Mouse (Mus musculus): ENCODE data around the gene Pms2. TPM values are rescaled to one million over a fixed set of nuclear protein-coding genes. Genes with fewer than 3 reads are reported as not detected.

Gene Pms2
- total and polyA plus RNA-seq, 3 experiments = 16.5 to 17.3 TPM; not detected in 1

DNA sequence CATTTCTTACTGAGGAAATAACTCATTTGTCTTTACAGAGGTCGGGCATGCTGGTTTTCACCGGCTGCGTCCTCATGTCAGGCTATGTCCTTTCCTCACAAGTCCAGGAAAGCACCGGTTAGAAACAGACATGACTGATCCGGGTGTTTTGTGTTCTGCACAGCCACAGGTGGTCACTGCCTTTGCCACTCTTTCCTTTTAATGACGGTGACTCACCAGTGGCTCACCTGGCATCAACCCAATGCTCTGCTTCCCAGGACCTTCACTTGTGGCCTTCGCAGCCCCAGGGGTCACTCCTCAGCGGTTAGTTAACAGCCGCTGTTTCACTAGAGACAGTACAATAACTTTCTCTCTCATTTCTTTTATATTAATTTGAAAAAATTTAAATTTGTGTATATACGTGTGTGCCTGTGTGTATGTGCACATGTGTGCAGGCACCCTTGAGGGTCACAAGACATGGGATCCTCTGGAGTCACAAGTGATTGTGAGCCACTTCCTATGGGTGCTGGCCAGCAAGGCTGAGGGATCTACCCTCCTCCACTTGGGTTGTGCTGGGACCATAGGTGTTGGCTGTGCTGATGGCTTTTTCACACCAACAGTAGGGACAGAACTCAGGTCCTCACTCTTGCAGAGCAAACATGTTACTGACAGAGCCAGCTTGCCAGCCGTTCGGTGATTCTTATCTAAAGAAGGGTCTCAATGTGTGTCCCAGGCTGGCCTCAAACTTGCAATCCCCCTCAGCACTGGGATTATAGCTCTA, 56.0 kb downstream of the Pms2 start:
- H3K4me3 ChIP-seq (ENCODE audit: control insufficient read depth in 1 of 2, insufficient read depth in 1 of 2, low read depth in 2 of 2, low read length in 2 of 2) = no peak overlapping the region
- H3K27me3 ChIP-seq (ENCODE audit: control insufficient read depth in 1 of 2, insufficient read depth in 2 of 2, low read length in 2 of 2) = no peaks in the 10 kb centered on the region
- H3K27ac ChIP-seq (ENCODE audit: control insufficient read depth, low read depth, low read length) = no peak overlapping the region
- H3K9ac ChIP-seq (ENCODE audit: control insufficient read depth, low read depth, low read length, poor library complexity, severe bottlenecking) = no peak overlapping the region
- H3K4me1 ChIP-seq (ENCODE audit: control insufficient read depth in 1 of 2, insufficient read depth in 2 of 2, low read length in 2 of 2) = no peaks in the 10 kb centered on the region
- H3K36me3 ChIP-seq (ENCODE audit: control insufficient read depth in 1 of 2, insufficient read depth in 2 of 2, low read length in 2 of 2) = no peaks in the 10 kb centered on the region
- TF ChIP-seq USF2 (IDR thresholded peaks at IDR 0.05; ENCODE audit: borderline replicate concordance in 1 of 2, insufficient read depth in 1 of 2, low read depth in 1 of 2, low read length in 2 of 2) = no peak
- TF ChIP-seq E2F4 (IDR thresholded peaks at IDR 0.05; ENCODE audit: borderline replicate concordance, low read depth, low read length) = no peak
- no peak for TF ChIP-seq USF1 (IDR thresholded peaks at IDR 0.05; ENCODE audit: low read depth, low read length)
- TF ChIP-seq CHD1 (IDR thresholded peaks at IDR 0.05; ENCODE audit: low read depth, low read length) = no peak
- TF ChIP-seq ZMIZ1 (IDR thresholded peaks at IDR 0.05; ENCODE audit: low read depth, low read length) = no peak
- TF ChIP-seq SIN3A (IDR thresholded peaks at IDR 0.05; ENCODE audit: low read length) = no peak
- TF ChIP-seq TCF12 (IDR thresholded peaks at IDR 0.05; ENCODE audit: low read depth, low read length) = no peak
- TF ChIP-seq CTCF (IDR thresholded peaks at IDR 0.05 in 2 of 3, conservative IDR thresholded peaks at IDR 0.05 in 1 of 3; ENCODE audit: control insufficient read depth in 1 of 3, insufficient read depth in 1 of 3, low read depth in 2 of 3, low read length in 3 of 3, poor library complexity in 1 of 3, severe bottlenecking in 1 of 3) = no peak
- no peak for TF ChIP-seq POLR2AphosphoS5 (IDR thresholded peaks at IDR 0.05; ENCODE audit: borderline replicate concordance, low read depth, low read length)
- TF ChIP-seq POLR2AphosphoS2 (IDR thresholded peaks at IDR 0.05; ENCODE audit: low read length) = no peak
- no peak for TF ChIP-seq TBP (IDR thresholded peaks at IDR 0.05; ENCODE audit: low read depth, low read length)
- no peak for TF ChIP-seq ZC3H11A (IDR thresholded peaks at IDR 0.05; ENCODE audit: low read depth, low read length)
- no peaks in the 10 kb centered on the region for H3K79me2 ChIP-seq (ENCODE audit: control insufficient read depth, insufficient read depth, low read length, poor library complexity)
- no peaks in the 10 kb centered on the region for H3K9me3 ChIP-seq (replicated peaks; ENCODE audit: insufficient read depth, low read length)
- DNase-seq (ENCODE audit: low read depth, low spot score) = no peak

DNA sequence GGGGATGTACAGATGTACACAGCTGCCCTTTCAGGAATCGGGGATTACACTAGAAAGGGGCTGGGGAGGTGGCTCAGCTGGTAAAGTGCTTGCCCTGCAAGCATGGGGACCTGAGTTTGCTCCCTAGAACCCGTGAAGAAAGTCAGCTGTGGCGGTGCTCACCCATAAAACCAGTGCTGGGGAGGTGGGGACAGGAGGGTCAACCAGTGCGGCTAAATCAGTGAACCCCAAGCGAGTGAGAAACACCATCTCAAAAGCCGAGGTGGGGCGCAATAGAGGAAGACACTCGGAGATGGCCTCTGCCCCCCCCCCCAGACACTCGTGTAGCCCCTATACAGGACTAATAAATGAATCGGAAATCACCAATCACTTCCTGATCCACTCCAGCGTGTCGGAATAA, 56.9 kb downstream of the Pms2 start:
- no peak for DNase-seq (ENCODE audit: low read depth, low spot score)
- Histone ChIP-seq H3K27ac (ENCODE audit: control insufficient read depth, low read depth, low read length) (no peak overlapping the region), H3K4me1 (ENCODE audit: control insufficient read depth in 1 of 2, insufficient read depth in 2 of 2, low read length in 2 of 2) (no peaks in the 10 kb centered on the region), H3K4me3 (ENCODE audit: control insufficient read depth in 1 of 2, insufficient read depth in 1 of 2, low read depth in 2 of 2, low read length in 2 of 2) (no peak overlapping the region), H3K79me2 (ENCODE audit: control insufficient read depth, insufficient read depth, low read length, poor library complexity) (no peaks in the 10 kb centered on the region), H3K9ac (ENCODE audit: control insufficient read depth, low read depth, low read length, poor library complexity, severe bottlenecking) (no peak overlapping the region), H3K36me3 (ENCODE audit: control insufficient read depth in 1 of 2, insufficient read depth in 2 of 2, low read length in 2 of 2) (no peaks in the 10 kb centered on the region), H3K27me3 (ENCODE audit: control insufficient read depth in 1 of 2, insufficient read depth in 2 of 2, low read length in 2 of 2) (no peaks in the 10 kb centered on the region), H3K9me3 (replicated peaks; ENCODE audit: insufficient read depth, low read length) (no peaks in the 10 kb centered on the region)
- no peak for TF ChIP-seq HCFC1 (IDR thresholded peaks at IDR 0.05; ENCODE audit: low read depth, low read length)
- no peak for TF ChIP-seq ZC3H11A (IDR thresholded peaks at IDR 0.05; ENCODE audit: low read depth, low read length)
- no peak for TF ChIP-seq TBP (IDR thresholded peaks at IDR 0.05; ENCODE audit: low read depth, low read length)
- no peak for TF ChIP-seq NRF1 (IDR thresholded peaks at IDR 0.05; ENCODE audit: insufficient read depth, low read depth, low read length, poor library complexity, severe bottlenecking)
